Comparison of ENCODE assay signal across 16 mouse cellular contexts in genomic region chr11:72406079-72406675, GRCm38 (mm10). TPM values are rescaled to one million over a fixed set of nuclear protein-coding genes. Genes with fewer than 3 reads are reported as not detected.
A peak's percentile ranks its signal among the peaks of the same experiment; 100 is the strongest.
DNase-seq lines count a peak whose midpoint lies in the region; ATAC-seq and TF ChIP-seq lines count a peak whose summit lies in the region.
"Had no signal": no experiment of that assay in that cellular context is flagged by ENCODE, and none has a peak within 500 bp of the region (broad histone marks: within the 10 kb centered on the region; RNA-seq: fewer than 3 reads in every experiment).

No protein-coding gene starts in this region.

- H3K36me3 ChIP-seq in forebrain, embryonic 10.5 days (replicated peaks): no peaks in the 10 kb centered on the region
- no peaks in the 10 kb centered on the region for H3K36me3 ChIP-seq in forebrain, postnatal 0 days (ENCODE audit: insufficient read depth)
- 0 out of 2 replicates have a peak, but pooled peaks cover 8% of the 10 kb centered on the region for H3K36me3 ChIP-seq in hindbrain, embryonic 10.5 days
- H3K36me3 ChIP-seq in hindbrain, embryonic 12.5 days: no peaks in the 10 kb centered on the region
- H3K36me3 ChIP-seq in lung, embryonic 16.5 days (ENCODE audit: control insufficient read depth, insufficient read depth, low read length): peaks cover 3% of the 10 kb centered on the region; the same call in 1 of the 2 replicates
- H3K36me3 ChIP-seq: limb, embryonic 13.5 days; midbrain, embryonic 13.5 days had no signal

- WGBS in forebrain, embryonic 10.5 days: 55% methylated on average over 8 of the region's 8 CpGs
- 60% methylated on average over 8 of the region's 8 CpGs for WGBS in forebrain, postnatal 0 days
- WGBS in hindbrain, embryonic 10.5 days: 58% methylated on average over 8 of the region's 8 CpGs
- WGBS in hindbrain, embryonic 12.5 days: 52% methylated on average over 8 of the region's 8 CpGs
- 31% methylated on average over 8 of the region's 8 CpGs for WGBS in lung, embryonic 16.5 days

- no peak for ATAC-seq in forebrain, postnatal 0 days
- no peak for ATAC-seq in hindbrain, embryonic 12.5 days (ENCODE audit: low FRiP score)
- ATAC-seq in lung, embryonic 16.5 days (ENCODE audit: low read depth): peak; percentile 57
- ATAC-seq: hindbrain, postnatal 0 days; midbrain, embryonic 13.5 days had no signal

- DNase-seq in forebrain, embryonic 10.5 days (ENCODE audit: extremely low spot score, low spot score): no peak
- DNase-seq in forebrain, postnatal 0 days: no peak
- no peak for DNase-seq in hindbrain, embryonic 10.5 days (ENCODE audit: low spot score)
- no peak for DNase-seq in lung, postnatal 10 days
- no peak for DNase-seq in ovary, adult 18-20 months (ENCODE audit: low spot score)
- DNase-seq in T-cell, adult 2 months (ENCODE audit: low spot score): no peak
- DNase-seq: cerebellum, adult 18-20 months; right cerebral cortex, postnatal 25 days had no signal

- no peaks in the 10 kb centered on the region for H3K9me3 ChIP-seq in forebrain, embryonic 10.5 days
- H3K9me3 ChIP-seq in forebrain, postnatal 0 days (ENCODE audit: low read length): no peaks in the 10 kb centered on the region
- no peaks in the 10 kb centered on the region for H3K9me3 ChIP-seq in hindbrain, embryonic 10.5 days
- H3K9me3 ChIP-seq in hindbrain, embryonic 12.5 days (replicated peaks): no peaks in the 10 kb centered on the region
- no peaks in the 10 kb centered on the region for H3K9me3 ChIP-seq in lung, embryonic 16.5 days (ENCODE audit: control insufficient read depth, low read length)
- H3K9me3 ChIP-seq: limb, embryonic 13.5 days; midbrain, embryonic 13.5 days had no signal

- no peak overlapping the region for H3K9ac ChIP-seq in forebrain, postnatal 0 days
- H3K9ac ChIP-seq in hindbrain, embryonic 12.5 days: no peak overlapping the region
- H3K9ac ChIP-seq in lung, embryonic 16.5 days (ENCODE audit: low read length): peak overlapping the region; percentile 93
- H3K9ac ChIP-seq: limb, embryonic 13.5 days; midbrain, embryonic 13.5 days had no signal

- peaks cover 43% of the 10 kb centered on the region for H3K27me3 ChIP-seq in forebrain, embryonic 10.5 days (ENCODE audit: poor library complexity, severe bottlenecking)
- H3K27me3 ChIP-seq in forebrain, postnatal 0 days (ENCODE audit: insufficient read depth, low read length): no peaks in the 10 kb centered on the region
- peaks cover 42% of the 10 kb centered on the region for H3K27me3 ChIP-seq in hindbrain, embryonic 10.5 days (ENCODE audit: insufficient read depth, poor library complexity, severe bottlenecking)
- H3K27me3 ChIP-seq in hindbrain, embryonic 12.5 days: peaks cover 33% of the 10 kb centered on the region
- no peaks in the 10 kb centered on the region for H3K27me3 ChIP-seq in lung, embryonic 16.5 days (ENCODE audit: control insufficient read depth, insufficient read depth, low read depth, low read length)

- H3K27ac ChIP-seq in forebrain, embryonic 10.5 days: 0 out of 2 replicates have a peak overlapping the region, but pooled peaks have one; percentile 11
- H3K27ac ChIP-seq in forebrain, postnatal 0 days (ENCODE audit: low read depth, low read length): no peak overlapping the region
- peak overlapping the region; percentile 40 for H3K27ac ChIP-seq in hindbrain, embryonic 10.5 days
- no peak overlapping the region for H3K27ac ChIP-seq in hindbrain, embryonic 12.5 days
- peak overlapping the region; percentile 94 for H3K27ac ChIP-seq in lung, embryonic 16.5 days (ENCODE audit: low read length)
- H3K27ac ChIP-seq: hindbrain, postnatal 0 days; layer of hippocampus, adult 2 months; left cerebral cortex, adult 2 months; limb, embryonic 13.5 days; midbrain, embryonic 13.5 days had no signal

- no peak overlapping the region for H3K4me2 ChIP-seq in forebrain, postnatal 0 days (ENCODE audit: low read depth)
- no peak overlapping the region for H3K4me2 ChIP-seq in hindbrain, embryonic 12.5 days (replicated peaks)
- H3K4me2 ChIP-seq in lung, embryonic 16.5 days (ENCODE audit: low read depth, low read length): peak overlapping the region; percentile 92
- H3K4me2 ChIP-seq: limb, embryonic 13.5 days; midbrain, embryonic 13.5 days had no signal

- no peak for TF ChIP-seq CTCF in forebrain, postnatal 0 days (IDR thresholded peaks at IDR 0.05; ENCODE audit: low read depth)

- peaks cover 67% of the 10 kb centered on the region for H3K4me1 ChIP-seq in forebrain, embryonic 10.5 days
- H3K4me1 ChIP-seq in forebrain, postnatal 0 days (ENCODE audit: insufficient read depth): no peaks in the 10 kb centered on the region
- H3K4me1 ChIP-seq in hindbrain, embryonic 10.5 days (replicated peaks): peaks cover 83% of the 10 kb centered on the region
- H3K4me1 ChIP-seq in hindbrain, embryonic 12.5 days: peaks cover 25% of the 10 kb centered on the region
- H3K4me1 ChIP-seq in lung, embryonic 16.5 days (replicated peaks; ENCODE audit: control insufficient read depth, insufficient read depth, low read length): peaks cover 68% of the 10 kb centered on the region

- H3K4me3 ChIP-seq in forebrain, embryonic 10.5 days: no peak overlapping the region
- H3K4me3 ChIP-seq in forebrain, postnatal 0 days (ENCODE audit: low read depth, low read length): no peak overlapping the region
- no peak overlapping the region for H3K4me3 ChIP-seq in hindbrain, embryonic 10.5 days
- H3K4me3 ChIP-seq in hindbrain, embryonic 12.5 days: no peak overlapping the region
- H3K4me3 ChIP-seq in lung, embryonic 16.5 days (ENCODE audit: low read length): no peak overlapping the region
- H3K4me3 ChIP-seq: erythroblast, embryonic 14.5 days; layer of hippocampus, adult 2 months; left cerebral cortex, adult 2 months; limb, embryonic 13.5 days; midbrain, embryonic 13.5 days had no signal

RNA-seq across cellular contexts. Expression of gene Smtnl2, which starts 5.3 kb away (rescaled TPM):
- polyA plus RNA-seq in forebrain, embryonic 10.5 days (2016; fragmentation: Nextera tagmentation; extraction: Ambion mirVana): 10.6 and 12.5 TPM in 2 replicates
- total RNA-seq in forebrain, postnatal 0 days (2014; rRNA removed): 9.7 and 10.4 TPM in 2 replicates
- 8.4 and 10.2 TPM in 2 replicates for polyA plus RNA-seq in forebrain, postnatal 0 days (2015; fragmentation: Nextera tagmentation; extraction: Ambion mirVana)
- polyA plus RNA-seq in hindbrain, embryonic 10.5 days (2016; fragmentation: Nextera tagmentation; extraction: Ambion mirVana): 10.7 and 22.8 TPM in 2 replicates
- 14.5 and 15.3 TPM in 2 replicates for polyA plus RNA-seq in hindbrain, embryonic 12.5 days (2016; fragmentation: Nextera tagmentation; extraction: Ambion mirVana)
- polyA plus RNA-seq in lung, embryonic 16.5 days (2015; fragmentation: Nextera tagmentation; extraction: Ambion mirVana): 133 and 136 TPM in 2 replicates
- polyA plus RNA-seq: erythroblast, embryonic 14.5 days had no signal

RNA-seq across cellular contexts. Expression of gene Ggt6, which starts 29.1 kb away (rescaled TPM):
- polyA plus RNA-seq in forebrain, embryonic 10.5 days (2016; fragmentation: Nextera tagmentation; extraction: Ambion mirVana): not detected in 2 replicates
- not detected in 2 replicates for total RNA-seq in forebrain, postnatal 0 days (2014; rRNA removed)
- not detected in 2 replicates for polyA plus RNA-seq in forebrain, postnatal 0 days (2015; fragmentation: Nextera tagmentation; extraction: Ambion mirVana)
- polyA plus RNA-seq in hindbrain, embryonic 10.5 days (2016; fragmentation: Nextera tagmentation; extraction: Ambion mirVana): not detected in 2 replicates
- polyA plus RNA-seq in hindbrain, embryonic 12.5 days (2016; fragmentation: Nextera tagmentation; extraction: Ambion mirVana): 0.32 TPM in 1 of 2 replicates, not detected in the other
- 0.19 TPM in 1 of 2 replicates, not detected in the other for polyA plus RNA-seq in lung, embryonic 16.5 days (2015; fragmentation: Nextera tagmentation; extraction: Ambion mirVana)
- total RNA-seq: hindbrain, postnatal 0 days; layer of hippocampus, adult 2 months had no signal
- polyA plus RNA-seq: erythroblast, embryonic 14.5 days; hindbrain, postnatal 0 days; midbrain, embryonic 13.5 days had no signal

RNA-seq across cellular contexts. Expression of gene Mybbp1a, which starts 35.0 kb away (rescaled TPM):
- 248 and 256 TPM in 2 replicates for polyA plus RNA-seq in forebrain, embryonic 10.5 days (2016; fragmentation: Nextera tagmentation; extraction: Ambion mirVana)
- 36.9 and 38.0 TPM in 2 replicates for total RNA-seq in forebrain, postnatal 0 days (2014; rRNA removed)
- polyA plus RNA-seq in forebrain, postnatal 0 days (2015; fragmentation: Nextera tagmentation; extraction: Ambion mirVana): 50.0 and 52.4 TPM in 2 replicates
- 148 and 215 TPM in 2 replicates for polyA plus RNA-seq in hindbrain, embryonic 10.5 days (2016; fragmentation: Nextera tagmentation; extraction: Ambion mirVana)
- polyA plus RNA-seq in hindbrain, embryonic 12.5 days (2016; fragmentation: Nextera tagmentation; extraction: Ambion mirVana): 112 and 123 TPM in 2 replicates
- polyA plus RNA-seq in lung, embryonic 16.5 days (2015; fragmentation: Nextera tagmentation; extraction: Ambion mirVana): 106 and 126 TPM in 2 replicates

RNA-seq across cellular contexts. Expression of gene Tekt1, which starts 43.9 kb away (rescaled TPM):
- 5.1 and 5.3 TPM in 2 replicates for polyA plus RNA-seq in forebrain, embryonic 10.5 days (2016; fragmentation: Nextera tagmentation; extraction: Ambion mirVana)
- total RNA-seq in forebrain, postnatal 0 days (2014; rRNA removed): 10.5 and 13.1 TPM in 2 replicates
- 8.6 and 12.4 TPM in 2 replicates for polyA plus RNA-seq in forebrain, postnatal 0 days (2015; fragmentation: Nextera tagmentation; extraction: Ambion mirVana)
- polyA plus RNA-seq in hindbrain, embryonic 10.5 days (2016; fragmentation: Nextera tagmentation; extraction: Ambion mirVana): 7.0 and 7.7 TPM in 2 replicates
- 6.6 and 7.9 TPM in 2 replicates for polyA plus RNA-seq in hindbrain, embryonic 12.5 days (2016; fragmentation: Nextera tagmentation; extraction: Ambion mirVana)
- 17.8 and 22.4 TPM in 2 replicates for polyA plus RNA-seq in lung, embryonic 16.5 days (2015; fragmentation: Nextera tagmentation; extraction: Ambion mirVana)
- polyA plus RNA-seq: erythroblast, embryonic 14.5 days had no signal

Comparison
In these comparisons a context has a peak if more than half of its experiments do, and no peak if none do; other contexts are left out.
1. H3K27ac ChIP-seq: peak in forebrain, embryonic 10.5 days (single experiment), hindbrain, embryonic 10.5 days (single experiment) and lung, embryonic 16.5 days (single experiment); none in forebrain, postnatal 0 days (single experiment) and hindbrain, embryonic 12.5 days (single experiment).